Mouse (Mus musculus): ENCODE data around the gene Nfatc2. TPM values are rescaled to one million over a fixed set of nuclear protein-coding genes. Genes with fewer than 3 reads are reported as not detected.

The Nfatc2 gene
- polyA plus RNA-seq, 1 experiment from 2014 or later = 3.2 TPM

DNA sequence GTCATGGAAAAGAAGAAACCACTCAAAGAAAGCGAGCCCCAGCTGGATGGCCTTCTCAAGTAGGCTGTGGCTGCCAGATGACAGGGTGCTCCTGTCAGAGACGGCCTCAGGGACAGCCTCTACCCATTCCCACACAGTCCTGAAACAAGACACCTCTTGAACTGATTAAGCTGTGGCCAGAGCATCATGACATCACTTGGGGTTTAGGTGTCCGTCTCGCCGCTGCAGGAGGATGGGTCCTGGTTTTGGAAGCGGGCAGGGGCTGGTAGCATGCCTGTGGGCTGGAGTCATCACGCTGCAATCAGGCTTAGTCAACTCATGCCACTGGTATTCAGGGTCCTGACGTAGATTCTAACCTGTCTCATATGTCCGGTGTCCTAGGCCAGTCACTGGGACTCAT, 142.9 kb downstream of the Nfatc2 start:
- H3K4me1 ChIP-seq = peaks cover 31% of the 10 kb centered on the region
- no peaks in the 10 kb centered on the region for H3K36me3 ChIP-seq
- no peak overlapping the region for H3K27ac ChIP-seq
- no peak for DNase-seq (ENCODE audit: low spot score)
- no peaks in the 10 kb centered on the region for H3K9me3 ChIP-seq (replicated peaks)
- H3K4me3 ChIP-seq = no peak overlapping the region
- 71% methylated on average over 9 of the region's 9 CpGs for WGBS
- H3K27me3 ChIP-seq (ENCODE audit: low read depth, poor library complexity, severe bottlenecking) = no peaks in the 10 kb centered on the region

DNA sequence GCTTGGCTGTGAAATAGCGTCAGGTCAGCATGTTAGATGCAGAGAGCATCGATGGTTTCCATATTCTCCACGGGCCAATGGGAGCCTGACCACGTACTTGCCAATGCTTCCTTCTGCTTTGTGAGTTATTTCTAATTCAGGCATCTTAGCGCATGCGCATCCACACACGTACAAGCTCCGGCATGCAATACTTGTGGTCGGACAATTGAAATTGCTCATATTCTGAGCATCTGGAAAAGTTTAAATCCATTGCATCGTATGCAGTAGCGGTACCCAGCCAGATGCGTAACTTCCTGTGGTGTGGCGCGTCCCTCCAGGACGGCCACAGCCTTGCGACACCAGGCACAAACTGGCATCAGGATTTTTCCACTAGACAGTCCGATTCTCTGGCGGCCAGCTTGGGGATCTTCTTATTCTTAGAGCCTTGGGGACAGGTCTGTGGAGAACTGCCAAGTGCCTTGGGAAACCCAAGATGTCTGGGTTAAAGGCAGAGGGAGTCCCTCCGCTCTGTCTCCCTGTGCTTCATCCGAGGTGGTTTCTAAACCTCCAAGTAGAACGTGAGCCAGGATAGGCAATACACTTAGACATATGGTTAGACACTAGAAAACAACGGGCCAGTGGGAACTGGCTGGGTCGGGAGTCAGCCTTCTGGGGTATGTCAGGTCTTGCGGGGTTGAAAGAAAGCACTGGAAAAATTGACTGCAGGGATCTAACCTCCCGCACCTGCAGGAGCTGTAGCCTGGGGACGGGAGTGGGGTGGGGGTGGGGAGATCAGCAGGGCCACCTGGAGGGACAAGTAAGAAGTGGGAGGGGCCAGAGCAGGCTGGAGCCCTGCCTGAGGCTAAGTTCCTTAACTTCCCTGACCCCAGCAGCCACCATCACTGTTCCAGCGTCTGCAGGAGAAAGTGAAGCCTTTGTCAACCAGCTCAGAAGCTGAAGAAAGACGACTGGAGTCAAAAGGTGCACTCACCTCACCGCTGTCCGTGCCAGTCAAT, 149.4 kb downstream of the Nfatc2 start:
- WGBS = 60% methylated on average over 30 of the region's 30 CpGs
- Histone ChIP-seq H3K27me3 (ENCODE audit: low read depth, poor library complexity, severe bottlenecking) (0 out of 2 replicates have a peak, but pooled peaks cover 3% of the 10 kb centered on the region), H3K4me1 (peaks cover 36% of the 10 kb centered on the region), H3K27ac (peak overlapping the region; percentile 46), H3K4me3 (no peak overlapping the region), H3K36me3 (no peaks in the 10 kb centered on the region), H3K9me3 (replicated peaks) (no peaks in the 10 kb centered on the region)
- no peak for DNase-seq (ENCODE audit: low spot score)

DNA sequence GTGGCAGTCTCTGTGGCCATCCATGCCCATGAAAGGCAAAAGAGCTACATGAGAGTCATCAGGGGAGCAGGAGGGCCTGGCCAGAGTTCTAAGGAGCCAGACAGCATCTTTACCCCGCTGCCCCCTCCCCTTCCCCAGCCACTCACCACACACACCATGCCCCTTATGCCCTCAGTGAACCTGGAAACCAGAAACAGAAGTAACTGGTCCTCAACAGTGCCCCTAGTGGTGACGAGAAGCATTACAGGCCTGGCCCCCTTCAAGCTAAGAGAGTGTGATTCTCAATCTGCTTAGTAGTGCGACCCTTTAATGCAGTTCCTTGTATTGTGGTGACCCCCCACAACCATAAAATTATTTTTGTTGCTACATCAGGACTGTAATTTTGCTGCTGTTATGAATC, 150.5 kb downstream of the Nfatc2 start:
- 14% methylated on average over 3 of the region's 3 CpGs for WGBS
- Histone ChIP-seq H3K4me3 (no peak overlapping the region), H3K36me3 (no peaks in the 10 kb centered on the region), H3K9me3 (replicated peaks) (no peaks in the 10 kb centered on the region), H3K27me3 (ENCODE audit: low read depth, poor library complexity, severe bottlenecking) (0 out of 2 replicates have a peak, but pooled peaks cover 9% of the 10 kb centered on the region), H3K4me1 (peaks cover 36% of the 10 kb centered on the region), H3K27ac (no peak overlapping the region)
- peak; percentile 76 for DNase-seq (ENCODE audit: low spot score)

DNA sequence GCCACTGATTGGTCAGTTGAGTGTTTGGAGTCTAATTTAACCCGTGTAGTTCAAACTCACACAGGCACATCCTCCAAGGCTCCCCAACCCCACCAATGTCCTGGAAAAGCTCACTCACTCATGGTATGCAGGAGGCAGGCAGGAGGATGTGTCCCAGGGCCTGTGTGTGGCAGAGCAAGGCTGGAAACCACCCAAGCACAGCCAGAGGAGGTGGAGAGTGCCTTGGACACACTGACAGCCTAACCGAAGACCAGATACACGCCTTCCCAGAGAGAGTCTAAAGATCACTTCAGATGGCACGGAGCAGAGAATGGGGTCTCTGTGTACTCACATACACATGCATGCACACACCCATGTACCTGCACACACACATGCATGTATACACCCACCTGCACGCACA, 153.4 kb downstream of the Nfatc2 start:
- WGBS = 71% methylated on average over 5 of the region's 5 CpGs
- Histone ChIP-seq H3K27me3 (ENCODE audit: low read depth, poor library complexity, severe bottlenecking) (0 out of 2 replicates have a peak, but pooled peaks cover 11% of the 10 kb centered on the region), H3K27ac (0 out of 2 replicates have a peak overlapping the region, but pooled peaks have one; percentile 5), H3K4me3 (no peak overlapping the region), H3K9me3 (replicated peaks) (no peaks in the 10 kb centered on the region), H3K4me1 (peaks cover 51% of the 10 kb centered on the region), H3K36me3 (no peaks in the 10 kb centered on the region)
- no peak for DNase-seq (ENCODE audit: low spot score)

DNA sequence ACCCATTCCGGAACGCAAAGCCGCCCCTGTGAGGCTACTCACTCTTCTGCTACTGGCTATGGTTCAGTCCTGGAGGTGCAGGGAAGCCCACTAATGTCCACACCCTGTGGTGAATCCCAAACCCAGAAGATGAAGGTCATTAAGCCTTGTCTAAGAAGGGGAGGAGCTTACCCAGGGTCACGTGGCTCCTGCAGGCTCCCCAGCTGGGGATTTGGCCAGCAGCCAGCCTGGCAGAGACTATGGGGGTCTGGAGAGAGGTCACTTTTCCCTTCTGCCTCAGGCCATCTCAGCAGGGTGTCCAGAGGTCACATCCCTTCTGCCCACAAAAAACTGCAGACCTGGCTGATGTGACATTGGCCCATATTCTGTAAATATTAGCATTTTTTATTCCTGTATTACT, 153.9 kb downstream of the Nfatc2 start:
- Histone ChIP-seq H3K4me3 (no peak overlapping the region), H3K27me3 (ENCODE audit: low read depth, poor library complexity, severe bottlenecking) (0 out of 2 replicates have a peak, but pooled peaks cover 9% of the 10 kb centered on the region), H3K4me1 (peaks cover 48% of the 10 kb centered on the region), H3K27ac (0 out of 2 replicates have a peak overlapping the region, but pooled peaks have one; percentile 5), H3K9me3 (replicated peaks) (no peaks in the 10 kb centered on the region), H3K36me3 (no peaks in the 10 kb centered on the region)
- DNase-seq (ENCODE audit: low spot score) = peak; percentile 52
- 24% methylated on average over 4 of the region's 4 CpGs for WGBS

DNA sequence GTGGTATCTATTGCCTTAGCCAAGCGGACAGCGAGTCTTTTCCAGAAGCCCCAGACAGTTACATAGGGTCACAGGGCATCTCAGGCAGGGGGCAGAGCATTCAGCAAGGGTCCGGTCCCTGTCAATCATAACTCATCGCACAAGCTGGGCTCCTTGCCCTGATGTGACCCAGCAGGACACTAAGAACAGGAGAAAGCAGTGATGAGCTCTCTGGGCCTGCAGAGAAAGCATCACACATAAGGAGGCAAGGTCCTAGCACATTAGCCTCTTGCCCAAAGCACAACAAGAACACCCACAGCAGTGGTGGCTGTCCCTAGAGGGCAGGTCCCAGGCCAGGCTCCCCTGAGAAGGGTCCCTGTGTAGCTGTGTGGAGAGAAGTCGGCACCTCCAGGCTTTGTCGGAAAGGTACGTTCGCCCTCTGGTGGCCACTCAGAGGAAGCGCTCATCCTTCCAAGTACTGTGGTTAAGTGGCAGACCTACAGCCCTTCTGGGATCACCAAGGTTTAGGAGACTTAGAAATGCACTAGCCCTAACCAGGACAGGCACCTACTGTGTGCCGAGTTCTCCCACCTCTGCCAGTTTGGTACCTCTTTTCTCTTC, 156.1 kb downstream of the Nfatc2 start:
- no peaks in the 10 kb centered on the region for H3K36me3 ChIP-seq
- 0 out of 2 replicates have a peak, but pooled peaks cover 8% of the 10 kb centered on the region for H3K27me3 ChIP-seq (ENCODE audit: low read depth, poor library complexity, severe bottlenecking)
- peaks cover 35% of the 10 kb centered on the region for H3K4me1 ChIP-seq
- H3K4me3 ChIP-seq = no peak overlapping the region
- no peaks in the 10 kb centered on the region for H3K9me3 ChIP-seq (replicated peaks)
- peak; percentile 84 for DNase-seq (ENCODE audit: low spot score)
- WGBS = 39% methylated on average over 10 of the region's 10 CpGs
- no peak overlapping the region for H3K27ac ChIP-seq

DNA sequence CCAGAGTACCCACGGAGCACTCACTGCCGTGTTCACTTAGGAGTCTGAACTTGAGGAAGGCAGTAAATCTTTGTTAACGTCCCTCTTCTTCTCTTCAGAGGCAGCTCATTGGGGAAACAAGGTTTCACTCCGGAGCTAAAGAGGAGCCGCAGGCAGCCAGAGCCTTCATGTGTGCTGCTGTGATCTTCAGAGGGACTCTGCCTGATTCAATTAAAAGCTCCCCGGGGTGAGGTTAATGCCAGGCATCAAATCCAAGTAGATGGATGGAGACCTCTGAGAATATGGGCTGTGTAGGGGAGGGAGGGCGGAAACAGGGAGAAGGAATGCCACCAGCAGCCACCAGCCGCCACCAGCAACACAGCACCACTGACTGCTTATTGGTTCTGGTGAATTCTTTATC, 157.3 kb downstream of the Nfatc2 start:
- Histone ChIP-seq H3K36me3 (no peaks in the 10 kb centered on the region), H3K27ac (no peak overlapping the region), H3K4me1 (peaks cover 40% of the 10 kb centered on the region), H3K27me3 (ENCODE audit: low read depth, poor library complexity, severe bottlenecking) (0 out of 2 replicates have a peak, but pooled peaks cover 8% of the 10 kb centered on the region), H3K4me3 (no peak overlapping the region), H3K9me3 (replicated peaks) (no peaks in the 10 kb centered on the region)
- peak; percentile 38 for DNase-seq (ENCODE audit: low spot score)
- 24% methylated on average over 8 of the region's 8 CpGs for WGBS

DNA sequence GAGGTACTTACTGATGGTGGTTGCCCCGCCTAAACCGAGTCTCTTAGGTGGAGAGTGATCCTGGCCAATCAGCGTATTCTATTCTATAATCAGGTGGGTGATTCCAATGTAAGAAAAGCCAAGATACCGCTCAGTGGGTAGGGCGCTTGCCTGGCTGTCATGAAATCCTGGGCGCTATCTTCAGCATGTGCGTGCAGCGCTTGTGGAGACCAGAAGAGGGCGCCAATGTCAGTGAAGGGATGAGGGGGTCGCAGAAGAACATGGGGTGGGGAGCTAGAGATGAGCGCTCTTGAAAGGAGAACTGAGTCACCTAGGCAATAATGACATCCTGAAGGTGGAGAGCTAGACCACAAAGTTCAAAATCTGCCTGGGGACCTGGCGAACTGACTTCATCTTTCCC, 160.0 kb downstream of the Nfatc2 start:
- DNase-seq (ENCODE audit: low spot score) = no peak
- 92% methylated on average over 12 of the region's 12 CpGs for WGBS
- Histone ChIP-seq H3K36me3 (no peaks in the 10 kb centered on the region), H3K27ac (no peak overlapping the region), H3K9me3 (replicated peaks) (no peaks in the 10 kb centered on the region), H3K4me3 (no peak overlapping the region), H3K27me3 (ENCODE audit: low read depth, poor library complexity, severe bottlenecking) (0 out of 2 replicates have a peak, but pooled peaks cover 7% of the 10 kb centered on the region), H3K4me1 (peaks cover 38% of the 10 kb centered on the region)

DNA sequence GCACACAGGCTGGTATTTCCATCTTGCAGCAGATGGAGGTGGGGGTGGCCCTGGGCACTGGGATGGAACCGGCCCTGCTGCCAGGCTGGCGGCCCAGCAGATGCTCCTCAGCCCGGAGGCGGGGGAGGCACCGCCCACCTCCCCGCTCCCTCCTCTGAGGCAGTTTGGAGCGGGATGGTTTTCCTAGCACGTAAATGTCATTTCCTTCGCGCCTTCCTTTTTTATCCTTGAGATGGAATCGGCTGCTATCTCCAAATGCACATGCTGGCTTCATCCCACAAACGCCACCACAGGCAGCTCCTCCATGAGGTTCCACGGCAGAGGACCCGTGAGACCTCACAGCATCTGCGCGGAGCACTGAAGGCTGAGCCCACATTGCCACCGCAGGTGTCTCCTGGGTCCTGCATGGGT, 160.5 kb downstream of the Nfatc2 start:
- no peak overlapping the region for H3K27ac ChIP-seq
- H3K9me3 ChIP-seq (replicated peaks) = no peaks in the 10 kb centered on the region
- peaks cover 38% of the 10 kb centered on the region for H3K4me1 ChIP-seq
- 95% methylated on average over 17 of the region's 17 CpGs for WGBS
- DNase-seq (ENCODE audit: low spot score) = no peak
- H3K36me3 ChIP-seq = no peaks in the 10 kb centered on the region
- 0 out of 2 replicates have a peak, but pooled peaks cover 1% of the 10 kb centered on the region for H3K27me3 ChIP-seq (ENCODE audit: low read depth, poor library complexity, severe bottlenecking)
- no peak overlapping the region for H3K4me3 ChIP-seq

DNA sequence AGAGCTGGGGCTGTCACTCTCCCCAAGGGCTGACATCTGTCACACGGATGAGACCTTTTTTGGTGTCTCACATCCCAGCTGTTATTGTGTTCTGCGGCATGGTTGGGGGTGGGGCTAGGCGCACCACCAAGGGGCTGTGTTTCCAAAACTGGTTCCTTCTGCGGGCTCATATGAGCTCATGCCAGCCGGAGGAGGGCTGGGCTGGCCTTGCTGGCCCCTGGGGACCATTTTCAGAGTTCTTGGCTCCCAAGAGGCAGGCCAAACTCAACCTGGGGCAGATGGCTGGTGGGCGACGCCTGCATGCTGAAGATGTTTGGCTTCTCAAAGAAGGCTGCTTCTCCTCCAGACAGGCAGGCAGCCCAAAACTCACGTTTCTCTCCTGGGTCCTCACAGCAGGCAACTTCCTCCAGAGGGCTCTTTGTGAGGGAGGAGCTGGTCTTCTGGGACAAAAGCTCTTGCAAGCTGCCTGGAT, 162.4 kb downstream of the Nfatc2 start:
- H3K4me3 ChIP-seq = no peak overlapping the region
- no peaks in the 10 kb centered on the region for H3K27me3 ChIP-seq (ENCODE audit: low read depth, poor library complexity, severe bottlenecking)
- peak overlapping the region; percentile 68 for H3K27ac ChIP-seq
- 53% methylated on average over 8 of the region's 8 CpGs for WGBS
- H3K9me3 ChIP-seq (replicated peaks) = no peaks in the 10 kb centered on the region
- no peak for DNase-seq (ENCODE audit: low spot score)
- no peaks in the 10 kb centered on the region for H3K36me3 ChIP-seq
- peaks cover 29% of the 10 kb centered on the region for H3K4me1 ChIP-seq

DNA sequence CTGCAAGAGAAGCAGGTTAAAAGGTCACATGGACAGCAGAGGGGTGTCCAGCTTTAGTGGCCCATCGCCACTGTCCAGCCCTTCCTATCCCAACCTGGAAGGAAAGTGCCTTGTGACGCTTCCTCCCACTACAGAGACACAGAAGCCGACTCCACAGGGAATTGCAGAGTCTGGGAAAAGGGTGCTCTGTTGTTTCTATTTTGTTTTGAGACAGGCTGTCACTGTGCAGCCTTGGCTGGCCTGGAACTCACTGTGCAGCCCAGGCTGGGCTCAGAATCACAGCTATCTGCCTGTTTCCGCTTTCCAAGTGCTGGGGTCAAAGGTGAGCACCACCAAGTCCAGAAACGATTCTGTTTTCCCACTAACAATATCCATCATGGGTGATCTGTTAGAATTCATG, 167.3 kb downstream of the Nfatc2 start:
- Histone ChIP-seq H3K36me3 (no peaks in the 10 kb centered on the region), H3K4me3 (no peak overlapping the region), H3K9me3 (replicated peaks) (no peaks in the 10 kb centered on the region), H3K4me1 (peaks cover 18% of the 10 kb centered on the region), H3K27ac (no peak overlapping the region), H3K27me3 (ENCODE audit: low read depth, poor library complexity, severe bottlenecking) (no peaks in the 10 kb centered on the region)
- WGBS = 79% methylated on average over 5 of the region's 5 CpGs
- DNase-seq (ENCODE audit: low spot score) = no peak

DNA sequence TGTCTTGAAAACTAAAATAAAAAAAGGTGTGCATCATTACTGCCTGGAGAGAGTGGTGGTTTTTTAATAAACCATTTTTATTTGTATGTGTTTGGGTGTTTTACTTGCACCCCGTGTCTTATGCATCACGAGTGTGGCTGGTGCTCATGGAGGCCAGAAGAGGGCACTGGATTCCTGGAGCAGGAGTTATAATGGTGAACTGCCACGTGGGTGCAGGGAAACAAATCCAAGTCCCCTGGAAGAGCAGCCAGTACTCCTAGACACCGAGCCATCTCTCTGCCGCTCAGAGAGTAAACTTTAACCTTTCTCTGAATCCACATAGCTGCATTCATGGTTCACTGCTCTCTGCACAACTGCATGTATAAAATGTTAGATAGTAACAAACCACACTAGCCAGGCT, 168.1 kb downstream of the Nfatc2 start:
- 75% methylated on average over 5 of the region's 5 CpGs for WGBS
- Histone ChIP-seq H3K4me1 (peaks cover 10% of the 10 kb centered on the region), H3K4me3 (no peak overlapping the region), H3K27ac (no peak overlapping the region), H3K9me3 (replicated peaks) (no peaks in the 10 kb centered on the region), H3K27me3 (ENCODE audit: low read depth, poor library complexity, severe bottlenecking) (no peaks in the 10 kb centered on the region), H3K36me3 (no peaks in the 10 kb centered on the region)
- no peak for DNase-seq (ENCODE audit: low spot score)

DNA sequence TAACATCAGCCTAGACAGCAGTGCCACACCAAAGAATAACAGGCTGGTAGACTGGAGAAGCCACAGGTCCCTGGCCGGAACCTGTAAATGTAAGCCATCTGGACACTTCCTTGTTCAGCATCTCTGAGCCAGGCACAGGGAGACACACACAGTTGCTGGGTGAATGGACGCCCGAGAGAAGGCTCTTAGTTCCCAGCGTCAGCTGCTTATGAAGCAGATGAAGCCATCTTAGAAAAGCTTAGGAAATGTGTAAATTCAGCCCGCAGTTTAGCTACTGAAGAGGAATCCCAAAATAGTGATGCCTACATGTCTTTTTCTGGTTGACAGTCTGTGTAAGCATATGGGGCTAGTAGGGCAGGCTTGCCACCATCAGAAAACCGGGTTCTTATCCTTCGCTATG, 169.1 kb downstream of the Nfatc2 start:
- H3K27me3 ChIP-seq (ENCODE audit: low read depth, poor library complexity, severe bottlenecking) = no peaks in the 10 kb centered on the region
- H3K4me3 ChIP-seq = no peak overlapping the region
- H3K9me3 ChIP-seq (replicated peaks) = no peaks in the 10 kb centered on the region
- H3K4me1 ChIP-seq = 0 out of 2 replicates have a peak, but pooled peaks cover 3% of the 10 kb centered on the region
- 93% methylated on average over 7 of the region's 7 CpGs for WGBS
- no peak overlapping the region for H3K27ac ChIP-seq
- DNase-seq (ENCODE audit: low spot score) = no peak
- H3K36me3 ChIP-seq = no peaks in the 10 kb centered on the region

All from limb, embryonic 10.5 days (tissue).